Mouse (Mus musculus) cerebral cortex, adult 2 months (tissue): ENCODE data around the gene Wwox.

Experiments
- WGBS: fragments of 180-500 bp; shearing (Covaris S2); methylation state at CpG from one replicate; pipeline ENCODE4 v1.1.7; 2018; 5-methylcytosine and 5-hydroxymethylcytosine counted together

The Wwox gene

GRCm38 (mm10) chr8:114599555-114599954 is 160.1 kb downstream of the Wwox start:
- WGBS, result 76% methylated on average over 10 of the region's 10 CpGs

DNA sequence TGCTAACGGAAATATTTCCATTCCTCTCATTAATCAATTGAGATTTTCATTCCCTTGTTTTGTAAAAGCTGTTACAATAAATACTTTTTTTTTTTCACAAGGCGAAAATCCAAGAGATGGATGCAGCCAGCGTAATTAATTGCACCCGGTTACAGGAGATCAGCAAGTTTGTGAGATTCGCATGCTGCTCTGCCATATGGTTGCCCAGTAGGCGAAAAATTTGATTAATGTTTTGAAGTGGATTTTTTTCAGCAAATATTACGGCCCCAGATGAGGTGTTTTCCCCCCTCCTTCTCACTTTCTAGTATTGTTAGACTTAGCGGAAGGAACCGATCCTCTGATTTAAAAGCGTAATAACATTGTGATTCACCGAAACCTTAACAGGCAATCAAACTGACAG is 160.7 kb downstream of the Wwox start:
- WGBS, result 62% methylated on average over 11 of the region's 11 CpGs

- 46% methylated on average over 3 of the region's 4 CpGs for WGBS
These were observed 163.6 kb downstream of the Wwox start for GRCm38 (mm10) chr8:114603046-114603445.

DNA sequence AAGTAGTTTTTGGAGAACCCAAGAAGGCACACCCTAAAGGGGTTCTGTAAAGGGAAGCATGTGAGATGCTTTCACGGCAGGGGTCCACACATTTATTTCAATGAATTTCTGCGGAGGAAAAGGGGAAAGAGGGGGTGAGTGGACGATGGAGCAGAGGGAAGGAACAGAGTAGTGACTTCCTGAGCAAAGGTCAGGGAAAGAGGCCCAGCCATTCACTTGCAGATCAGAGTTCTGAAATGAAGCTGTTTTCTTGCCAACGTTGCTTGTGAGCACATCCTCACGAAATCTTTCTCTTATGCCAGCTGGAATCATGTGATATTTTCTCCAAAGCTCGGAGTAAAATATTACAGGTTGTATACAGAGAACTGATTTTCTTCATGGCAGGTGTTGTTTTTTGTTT is 164.1 kb downstream of the Wwox start:
- 34% methylated on average over 6 of the region's 6 CpGs for WGBS

DNA sequence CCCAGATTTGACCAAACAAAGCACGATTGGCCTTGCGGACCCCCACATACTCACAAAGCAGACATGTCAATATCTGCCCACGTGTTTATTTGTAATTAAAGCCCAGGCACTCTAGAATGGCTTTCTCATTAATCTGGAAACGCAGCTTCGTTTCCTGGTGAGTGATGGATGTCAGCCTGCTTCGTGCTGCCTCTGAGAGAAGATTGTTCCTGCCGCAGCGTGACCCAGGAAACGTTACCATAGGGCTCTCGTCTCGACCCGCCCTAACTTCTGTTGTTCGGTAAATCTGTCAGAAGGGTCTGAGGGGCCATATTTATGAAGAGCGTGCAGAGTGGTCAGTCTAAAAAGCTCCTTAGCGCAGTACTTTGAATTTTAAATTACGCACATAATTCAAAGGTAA is 164.9 kb downstream of the Wwox start:
- 58% methylated on average over 16 of the region's 16 CpGs for WGBS

DNA sequence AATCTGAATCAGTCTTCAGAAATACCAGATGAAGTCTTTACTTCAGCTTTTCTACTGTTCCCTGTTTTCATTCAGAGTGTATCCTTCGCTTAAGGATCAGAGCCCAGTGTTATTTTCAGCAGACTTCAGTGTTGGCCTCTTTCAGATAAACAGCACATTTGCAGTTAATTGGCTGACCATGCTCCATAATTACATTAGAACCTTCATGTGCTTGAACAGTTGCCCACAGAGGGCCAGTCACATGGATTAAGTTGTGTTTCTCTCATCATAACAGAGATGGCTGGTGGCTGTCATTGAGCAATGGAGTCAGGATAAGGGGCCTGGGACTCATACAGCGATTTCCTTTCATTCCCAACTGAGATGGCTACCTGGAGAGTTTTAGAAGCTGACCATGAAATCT is 166.2 kb downstream of the Wwox start:
- 91% methylated on average over 2 of the region's 2 CpGs for WGBS

DNA sequence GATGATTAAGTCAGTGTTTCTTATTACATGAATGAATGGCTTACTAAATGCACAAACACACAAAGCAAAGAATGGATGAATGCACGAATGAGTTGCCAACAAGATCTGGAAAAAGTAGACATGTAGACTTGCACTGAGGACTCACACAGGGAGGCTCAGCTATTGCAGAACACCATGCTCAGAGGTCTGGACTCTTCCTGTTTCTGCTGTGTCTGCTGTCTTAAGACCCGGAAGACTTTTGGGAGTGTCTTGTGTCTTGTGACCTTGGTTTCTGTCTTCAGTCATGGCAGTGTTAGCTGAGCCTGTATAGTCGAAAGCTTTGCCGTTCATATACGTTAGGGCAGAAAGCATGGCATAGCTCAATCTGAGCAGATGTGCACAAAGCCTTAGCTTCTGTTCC is 169.9 kb downstream of the Wwox start:
- WGBS, result 95% methylated on average over 5 of the region's 5 CpGs

GRCm38 (mm10) chr8:114611075-114611474 is 171.6 kb downstream of the Wwox start:
- 91% methylated on average over 7 of the region's 7 CpGs for WGBS

DNA sequence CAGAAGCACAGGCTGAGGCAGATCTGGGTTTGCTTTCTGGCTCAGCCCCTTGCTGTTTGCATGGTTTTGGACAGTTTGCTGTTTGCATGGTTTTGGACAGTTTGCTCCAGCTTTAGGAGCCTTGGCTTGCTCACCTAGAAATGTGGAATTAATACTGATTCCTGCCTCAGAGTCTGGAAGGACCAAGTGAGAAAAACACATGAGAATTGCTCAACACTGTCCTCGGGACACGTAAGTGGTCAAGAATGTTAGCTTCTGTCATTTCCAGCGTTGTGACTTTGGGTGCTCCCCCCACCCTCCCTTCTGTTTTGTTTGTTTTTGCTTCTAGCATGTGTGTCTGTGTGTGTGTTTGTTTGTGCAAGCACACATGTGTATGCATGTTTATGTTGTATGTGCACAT is 172.6 kb downstream of the Wwox start:
- WGBS, result 97% methylated on average over 3 of the region's 3 CpGs

- 82% methylated on average over 4 of the region's 4 CpGs for WGBS
These were observed 176.0 kb downstream of the Wwox start for GRCm38 (mm10) chr8:114615413-114615812.

DNA sequence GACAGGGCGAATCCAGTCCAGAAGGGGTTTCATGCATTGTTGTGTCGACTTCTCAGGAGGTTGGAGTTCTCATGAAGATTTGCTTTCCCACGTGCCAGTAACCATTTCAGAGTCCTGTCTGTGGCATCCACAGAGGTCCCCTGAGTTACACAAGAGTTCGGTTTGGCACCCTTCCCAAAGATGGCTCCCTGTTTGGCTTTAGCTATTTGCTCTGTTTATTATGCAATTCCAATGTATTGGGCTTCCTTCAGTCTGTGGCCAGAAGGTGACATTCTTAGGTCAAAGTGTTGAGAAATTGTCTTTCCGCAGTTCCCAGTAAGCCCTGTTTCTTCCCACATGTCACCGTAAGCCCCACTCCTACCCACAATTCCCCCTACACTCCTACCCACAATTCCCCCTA is 176.5 kb downstream of the Wwox start:
- 91% methylated on average over 6 of the region's 6 CpGs for WGBS

GRCm38 (mm10) chr8:114618908-114619508 is 179.6 kb downstream of the Wwox start:
- WGBS, result 60% methylated on average over 9 of the region's 9 CpGs

- WGBS, result 96% methylated on average over 6 of the region's 6 CpGs
These were observed 185.9 kb downstream of the Wwox start for GRCm38 (mm10) chr8:114625402-114625801.

DNA sequence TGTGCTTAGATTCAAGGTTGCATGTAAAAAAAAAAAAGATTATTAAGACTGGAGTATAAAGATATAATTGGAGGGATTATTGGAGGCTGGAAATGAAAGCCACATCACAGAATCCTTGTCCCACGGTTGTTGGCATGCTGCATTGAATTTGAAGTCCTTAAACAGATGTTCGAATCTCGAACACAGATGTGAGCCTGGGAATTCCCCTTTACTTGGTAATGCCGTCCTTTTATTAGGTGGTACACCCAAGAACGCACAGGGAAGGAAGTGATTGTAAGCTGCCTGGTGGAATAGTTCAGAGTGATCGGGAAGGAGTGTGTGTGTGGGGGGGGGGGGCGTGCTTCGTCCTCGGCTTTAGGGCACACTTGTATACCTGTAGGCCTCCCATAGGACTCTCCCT is 187.4 kb downstream of the Wwox start:
- WGBS, result 88% methylated on average over 9 of the region's 9 CpGs

DNA sequence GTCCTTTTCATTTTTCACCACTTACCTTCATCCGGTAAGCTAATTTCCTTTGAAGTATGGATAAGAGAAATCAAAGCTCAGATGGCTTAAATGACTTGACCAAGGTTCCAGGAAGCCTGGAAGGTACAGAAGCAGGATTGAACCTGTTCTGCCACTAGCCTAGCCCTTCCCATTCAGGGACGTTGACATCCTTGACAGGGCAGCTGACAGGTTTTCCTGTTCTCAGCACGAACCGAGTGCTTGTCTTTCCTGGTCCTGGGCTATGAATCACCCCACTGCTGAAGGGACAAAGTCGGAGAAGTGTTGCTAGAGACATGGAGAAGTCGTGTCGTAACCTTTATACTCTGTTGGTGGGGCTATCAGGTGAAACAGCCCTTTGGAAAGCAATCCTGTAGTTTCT is 190.3 kb downstream of the Wwox start:
- WGBS, result 87% methylated on average over 7 of the region's 7 CpGs

DNA sequence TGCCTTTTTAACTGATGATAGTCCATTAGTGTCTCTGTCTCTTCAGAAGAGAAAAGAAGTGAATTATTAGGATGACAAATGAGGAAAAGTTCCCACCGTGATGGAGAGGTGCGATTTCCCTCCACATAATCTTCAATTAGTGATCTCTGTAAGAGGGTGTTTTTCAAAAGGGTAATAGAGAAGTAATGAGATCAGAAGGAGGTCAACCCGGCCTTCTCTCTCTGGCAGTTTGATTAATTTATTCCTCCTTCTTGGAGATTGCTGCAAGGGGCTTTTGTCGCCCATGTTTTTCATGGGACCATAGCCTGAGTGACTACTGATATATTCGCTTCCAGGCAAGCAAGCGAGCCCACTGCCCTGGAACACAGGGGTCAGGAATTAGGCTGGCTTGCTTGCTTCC is 191.6 kb downstream of the Wwox start:
- 75% methylated on average over 6 of the region's 6 CpGs for WGBS

DNA sequence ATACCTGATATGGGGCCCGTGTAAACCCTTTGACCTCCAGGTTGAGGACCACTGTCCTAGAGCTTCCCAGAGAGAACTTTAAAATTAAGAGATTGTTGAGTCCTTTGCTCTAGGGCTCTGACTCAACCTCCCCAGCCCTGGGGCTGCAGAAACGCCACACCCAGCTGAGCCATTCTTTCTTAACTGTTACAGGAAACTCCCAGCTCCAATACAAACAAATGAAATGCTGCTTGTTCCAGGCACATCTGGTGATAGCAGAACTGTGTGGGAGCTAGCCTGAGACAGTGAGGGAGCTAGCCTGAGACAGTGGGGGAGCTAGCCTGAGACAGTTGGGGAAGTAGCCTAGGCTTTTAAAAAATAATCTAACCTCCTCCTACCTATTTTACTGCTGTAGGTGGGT is 194.7 kb downstream of the Wwox start:
- 84% methylated on average over 2 of the region's 2 CpGs for WGBS

DNA sequence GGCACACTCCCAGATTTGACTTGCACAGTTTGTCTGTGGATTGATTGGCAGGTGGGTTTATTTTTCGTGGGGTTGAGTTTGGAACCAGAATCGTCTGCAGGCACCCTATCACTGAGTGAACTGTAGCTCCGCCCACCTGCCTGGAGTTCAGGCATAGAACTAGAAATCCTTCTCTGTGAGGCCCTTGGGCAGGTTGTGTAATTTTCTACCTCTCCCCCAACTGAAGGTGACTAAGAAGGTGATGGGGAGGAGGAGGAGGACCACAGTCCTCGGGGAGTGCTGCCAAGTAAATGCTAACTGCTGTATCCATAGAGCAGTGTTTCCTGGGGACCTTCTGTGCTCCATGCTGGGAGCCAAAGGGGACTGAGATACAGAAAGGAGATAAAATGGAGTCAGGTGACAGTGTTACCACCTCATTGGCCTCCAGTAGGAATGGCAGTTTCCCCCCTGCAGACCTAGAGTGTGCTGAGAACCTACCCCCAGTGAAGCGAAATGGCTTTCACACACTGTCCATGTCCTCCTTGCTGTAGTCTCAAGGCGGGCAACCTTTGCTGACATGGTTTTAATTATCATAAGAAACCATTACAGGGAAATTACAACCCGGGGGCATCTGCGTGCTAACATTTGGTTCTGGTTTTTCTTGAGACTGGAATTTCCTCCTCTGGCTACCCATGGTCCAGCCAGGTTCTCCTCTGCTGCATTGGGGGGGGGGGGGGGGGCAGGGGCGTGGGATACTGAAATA is 195.4 kb downstream of the Wwox start:
- 79% methylated on average over 9 of the region's 9 CpGs for WGBS

DNA sequence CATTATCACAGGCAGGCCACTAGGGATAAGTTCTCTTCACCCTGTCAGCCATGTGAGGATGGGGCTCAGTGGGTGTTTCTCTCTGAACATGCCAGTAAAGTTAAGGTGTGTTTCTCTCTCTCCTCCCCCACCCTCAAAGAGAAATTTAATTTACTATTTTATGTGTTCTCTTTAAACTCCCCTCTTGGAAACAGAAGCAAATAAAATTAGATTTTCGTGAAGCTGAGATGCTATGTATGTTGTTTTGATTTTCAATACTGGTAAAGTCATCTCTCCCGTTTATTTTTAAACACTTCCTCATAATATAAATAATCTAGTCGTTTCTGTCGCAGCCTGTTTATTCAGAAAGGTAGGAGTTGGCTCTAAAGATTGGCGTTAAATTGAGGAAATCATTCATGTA is 196.9 kb downstream of the Wwox start:
- WGBS, result 63% methylated on average over 5 of the region's 5 CpGs

DNA sequence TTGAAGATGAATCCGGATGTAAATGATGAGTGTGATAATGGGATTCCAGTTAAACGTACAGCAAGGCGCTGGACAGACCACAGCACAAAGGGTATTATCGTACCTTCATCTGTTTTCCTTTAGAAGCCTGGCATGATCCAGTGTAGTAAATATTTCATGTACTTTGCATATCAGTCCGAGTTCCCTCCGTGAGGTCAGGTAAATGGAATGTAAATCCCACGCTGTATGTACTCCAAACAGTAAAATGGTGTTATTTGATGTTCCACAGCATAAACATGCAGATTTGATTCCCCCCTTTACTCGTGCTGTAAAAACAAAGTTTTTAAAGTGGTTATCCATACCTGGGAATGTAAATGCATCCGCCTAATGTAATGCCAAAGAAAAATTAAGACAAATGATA is 202.4 kb downstream of the Wwox start:
- 95% methylated on average over 9 of the region's 9 CpGs for WGBS

DNA sequence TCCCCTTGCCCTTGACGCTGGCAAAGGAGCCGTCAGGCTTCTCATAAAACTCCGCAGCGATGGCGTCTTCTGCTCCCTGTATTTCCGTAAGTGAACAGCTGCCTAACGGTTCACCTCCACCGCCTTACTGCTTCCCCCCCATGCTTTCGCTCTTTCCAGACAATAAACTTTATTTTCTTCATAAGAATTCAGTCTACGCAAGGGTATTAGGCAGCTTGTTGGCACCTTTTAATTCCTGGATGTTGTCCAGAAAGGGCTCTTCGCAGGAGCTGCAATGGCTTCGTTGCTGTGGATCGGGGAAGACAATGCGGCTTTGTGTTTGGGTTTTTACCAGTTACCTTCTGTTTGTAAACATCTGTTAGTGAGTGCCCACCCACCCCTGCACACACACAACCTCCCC is 211.3 kb downstream of the Wwox start:
- WGBS, result 39% methylated on average over 14 of the region's 14 CpGs

DNA sequence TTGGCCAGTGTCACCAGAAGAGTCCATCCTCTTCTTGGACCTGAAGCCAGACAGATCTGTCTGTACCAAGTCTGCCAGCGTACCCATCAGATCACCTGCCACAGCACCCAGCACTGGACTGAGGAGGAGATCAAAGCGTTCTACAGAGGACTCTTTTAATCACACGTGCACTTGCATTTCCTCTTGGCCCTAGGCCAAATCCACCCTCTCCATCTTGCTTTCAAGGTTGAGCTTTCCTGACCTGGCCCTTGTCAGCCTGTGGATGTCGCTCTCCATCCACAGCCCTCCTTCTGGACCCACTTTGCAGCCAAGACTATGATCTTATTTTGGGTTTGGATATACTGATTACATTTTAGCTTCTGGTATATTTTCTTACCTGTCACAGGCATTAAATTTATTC is 218.3 kb downstream of the Wwox start:
- 61% methylated on average over 4 of the region's 4 CpGs for WGBS

DNA sequence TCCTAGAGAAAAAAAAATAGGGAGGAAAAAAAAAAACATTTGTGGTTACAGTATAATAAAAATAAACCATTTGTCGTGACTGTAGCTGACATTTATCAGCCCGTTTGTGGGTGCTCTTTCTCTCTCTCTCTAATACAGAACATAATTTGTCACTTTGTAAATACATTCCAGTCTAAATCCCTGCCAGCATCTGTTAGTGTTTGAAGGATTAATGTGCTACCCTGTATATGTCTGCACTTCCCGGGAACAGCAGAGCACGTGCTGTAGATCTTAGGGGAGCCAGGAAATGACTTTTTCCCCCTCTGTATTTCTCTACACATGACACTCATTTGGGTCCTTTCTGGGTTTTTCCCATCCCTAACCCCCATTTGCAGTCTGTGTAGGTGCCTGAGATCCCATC is 219.0 kb downstream of the Wwox start:
- WGBS, result 54% methylated on average over 4 of the region's 4 CpGs

DNA sequence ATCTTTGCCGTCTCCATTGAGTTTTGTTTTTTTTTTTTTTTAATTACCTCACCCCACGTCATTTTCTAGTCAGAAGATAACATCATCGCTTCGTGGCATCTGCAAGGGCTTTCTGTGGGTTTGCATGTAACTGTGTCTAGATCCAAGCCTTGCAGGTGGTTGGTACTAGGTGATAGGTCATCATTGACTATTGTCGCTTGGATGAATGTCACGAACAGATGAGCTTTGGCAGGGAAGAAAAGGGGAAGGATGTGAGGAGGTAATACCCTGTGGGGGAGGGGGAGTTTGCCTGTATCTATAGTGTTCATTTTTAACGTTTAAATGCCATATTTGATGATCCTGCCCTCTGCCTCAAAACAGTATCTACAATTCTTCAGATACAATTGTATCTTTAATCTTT is 223.6 kb downstream of the Wwox start:
- 82% methylated on average over 7 of the region's 7 CpGs for WGBS
